Mouse (Mus musculus): ENCODE data around the gene Cfap45. TPM values are rescaled to one million over a fixed set of nuclear protein-coding genes. Genes with fewer than 3 reads are reported as not detected.

Cfap45 gene
- 3.8 and 4.0 TPM in 2 replicates for polyA plus RNA-seq (2012; rRNA removed)

GRCm38 (mm10) chr1:172520576-172521440 is at the start of gene Cfap45:
TSS of gene Cfap45 (plus strand) at chr1:172520801.

GRCm38 (mm10) chr1:172475054-172475741 is 45.4 kb upstream of the Cfap45 start, which contains the start of gene Slamf9:
TSS of gene Slamf9 (plus strand) at chr1:172475358.

GRCm38 (mm10) chr1:172481540-172482280 is 38.9 kb upstream of the Cfap45 start, which contains the start of gene Igsf9:
TSS of gene Igsf9 (plus strand) at chr1:172481788.

GRCm38 (mm10) chr1:172499765-172500441 is 20.7 kb upstream of the Cfap45 start, which contains the start of gene Tagln2:
TSS of gene Tagln2 (plus strand) at chr1:172500047.

GRCm38 (mm10) chr1:172555638-172556037 is 35.0 kb downstream of the Cfap45 start, which contains the start of gene Vsig8:
TSS of gene Vsig8 (plus strand) at chr1:172555938.

GRCm38 (mm10) chr1:172590385-172590784 is 69.8 kb downstream of the Cfap45 start, which contains the start of gene Slamf8:
TSS of gene Slamf8 (minus strand) at chr1:172590568.

Other genes starting within 250 kb of the Cfap45 start
- 5.7 and 8.7 TPM in 2 replicates for gene Atp1a2, start 222.7 kb upstream of the Cfap45 start, polyA plus RNA-seq (2012; rRNA removed)
- 0.12 and 0.14 TPM in 2 replicates for gene Kcnj9, start 191.5 kb upstream of the Cfap45 start, polyA plus RNA-seq (2012; rRNA removed)
- 0.18 and 0.25 TPM in 2 replicates for gene Kcnj10, start 179.6 kb upstream of the Cfap45 start, polyA plus RNA-seq (2012; rRNA removed)
- 2.8 and 3.3 TPM in 2 replicates for gene Pigm, start 144.3 kb upstream of the Cfap45 start, polyA plus RNA-seq (2012; rRNA removed)
- gene Slamf9, start 45.4 kb upstream of the Cfap45 start, polyA plus RNA-seq (2012; rRNA removed): 4.5 and 5.6 TPM in 2 replicates
- gene Igsf9, start 39.0 kb upstream of the Cfap45 start, polyA plus RNA-seq (2012; rRNA removed): 144 and 156 TPM in 2 replicates
- gene Tagln2, start 20.8 kb upstream of the Cfap45 start, polyA plus RNA-seq (2012; rRNA removed): 605 and 729 TPM in 2 replicates
- 31.8 and 65.5 TPM in 2 replicates for gene Vsig8, start 35.1 kb downstream of the Cfap45 start, polyA plus RNA-seq (2012; rRNA removed)
- gene Slamf8, start 69.8 kb downstream of the Cfap45 start, polyA plus RNA-seq (2012; rRNA removed): 0.42 and 0.81 TPM in 2 replicates
- not detected in 2 replicates for gene Fcrl6, start 81.8 kb downstream of the Cfap45 start, polyA plus RNA-seq (2012; rRNA removed)
- 15.7 and 21.8 TPM in 2 replicates for gene Dusp23, start 112.2 kb downstream of the Cfap45 start, polyA plus RNA-seq (2012; rRNA removed)
- 0.04 TPM in 2 replicates for gene Crp, start 177.3 kb downstream of the Cfap45 start, polyA plus RNA-seq (2012; rRNA removed)

Measured in stomach, adult 2 months (tissue).